Mouse (Mus musculus): ENCODE results near the gene Urb2. TPM values are rescaled to one million over a fixed set of nuclear protein-coding genes. Genes with fewer than 3 reads are reported as not detected.
A peak's percentile ranks its signal among the peaks of the same experiment; 100 is the strongest.

Urb2 gene
- polyA plus RNA-seq, 1 experiment from 2014 or later, result 1.6 TPM

DNA sequence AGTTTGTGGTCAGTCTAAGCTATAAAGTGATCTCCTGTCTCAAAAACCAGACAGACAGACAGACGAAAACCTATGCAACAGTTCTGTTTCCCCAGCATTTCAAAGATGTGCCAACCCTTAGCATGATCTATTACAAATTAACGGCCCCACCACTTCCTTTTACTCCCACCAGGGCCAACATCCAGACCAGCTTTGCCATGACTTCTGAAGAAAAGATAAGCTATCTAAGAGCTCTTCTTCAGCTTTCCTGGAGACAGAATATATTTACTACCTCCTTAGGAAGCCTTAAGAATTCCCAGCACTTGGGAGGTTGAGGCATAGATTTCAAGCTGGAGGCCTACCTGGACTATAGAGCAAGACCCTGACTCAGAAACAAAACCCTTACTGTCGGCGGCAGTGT is 41.1 kb upstream of the Urb2 start:
- Histone ChIP-seq H3K4me1 (replicated peaks; ENCODE audit: control insufficient read depth, insufficient read depth, low read length) (peaks cover 8% of the 10 kb centered on the region; the same call in 1 of the 2 replicates), H3K27ac (ENCODE audit: low read depth, low read length) (no peak overlapping the region; the same call in 1 of the 2 replicates), H3K36me3 (ENCODE audit: control insufficient read depth, insufficient read depth) (no peaks in the 10 kb centered on the region), H3K4me2 (replicated peaks; ENCODE audit: low read depth) (no peak overlapping the region), H3K9me3 (ENCODE audit: control insufficient read depth) (no peaks in the 10 kb centered on the region), H3K9ac (ENCODE audit: low read depth, low read length) (no peak overlapping the region), H3K27me3 (replicated peaks; ENCODE audit: control insufficient read depth, insufficient read depth, low read length) (no peaks in the 10 kb centered on the region), H3K4me3 (ENCODE audit: low read depth, low read length) (no peak overlapping the region)
- TF ChIP-seq CTCF (IDR thresholded peaks at IDR 0.05; ENCODE audit: low read depth), result no peak
- 78% methylated on average over 4 of the region's 4 CpGs for WGBS
- ATAC-seq, result no peak

DNA sequence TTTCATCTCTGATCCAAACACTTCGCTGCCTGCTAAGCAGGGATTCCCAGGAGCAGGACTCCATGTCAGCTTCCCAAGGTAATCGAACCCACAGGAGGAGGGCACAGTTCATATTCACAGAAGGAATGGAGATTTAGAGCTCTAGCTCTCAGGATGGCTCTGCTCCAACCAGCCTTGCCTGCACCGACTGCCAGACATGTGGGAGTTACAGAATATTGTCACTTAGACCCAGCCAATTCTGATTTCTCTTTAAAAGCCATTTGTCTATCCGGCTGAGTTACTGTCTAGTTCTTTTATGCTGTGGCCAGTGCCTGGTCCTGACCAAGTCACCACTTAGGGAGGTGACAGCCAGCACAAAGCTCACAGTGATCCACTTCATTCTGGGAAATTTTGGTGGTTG is 39.6 kb upstream of the Urb2 start:
- peak overlapping the region; percentile 98 for H3K4me2 ChIP-seq (replicated peaks; ENCODE audit: low read depth)
- H3K9ac ChIP-seq (ENCODE audit: low read depth, low read length), result peak overlapping the region; percentile 31; the same call in 1 of the 2 replicates
- WGBS, result 41% methylated on average over 4 of the region's 4 CpGs
- TF ChIP-seq CTCF (IDR thresholded peaks at IDR 0.05; ENCODE audit: low read depth), result no peak
- ATAC-seq, result no peak
- no peaks in the 10 kb centered on the region for H3K9me3 ChIP-seq (ENCODE audit: control insufficient read depth)
- no peaks in the 10 kb centered on the region for H3K36me3 ChIP-seq (ENCODE audit: control insufficient read depth, insufficient read depth)
- peaks cover 8% of the 10 kb centered on the region; the same call in 1 of the 2 replicates for H3K4me1 ChIP-seq (replicated peaks; ENCODE audit: control insufficient read depth, insufficient read depth, low read length)
- peak overlapping the region; percentile 81; the same call in 1 of the 2 replicates for H3K4me3 ChIP-seq (ENCODE audit: low read depth, low read length)
- no peak overlapping the region for H3K27ac ChIP-seq (ENCODE audit: low read depth, low read length)
- no peaks in the 10 kb centered on the region for H3K27me3 ChIP-seq (replicated peaks; ENCODE audit: control insufficient read depth, insufficient read depth, low read length)

DNA sequence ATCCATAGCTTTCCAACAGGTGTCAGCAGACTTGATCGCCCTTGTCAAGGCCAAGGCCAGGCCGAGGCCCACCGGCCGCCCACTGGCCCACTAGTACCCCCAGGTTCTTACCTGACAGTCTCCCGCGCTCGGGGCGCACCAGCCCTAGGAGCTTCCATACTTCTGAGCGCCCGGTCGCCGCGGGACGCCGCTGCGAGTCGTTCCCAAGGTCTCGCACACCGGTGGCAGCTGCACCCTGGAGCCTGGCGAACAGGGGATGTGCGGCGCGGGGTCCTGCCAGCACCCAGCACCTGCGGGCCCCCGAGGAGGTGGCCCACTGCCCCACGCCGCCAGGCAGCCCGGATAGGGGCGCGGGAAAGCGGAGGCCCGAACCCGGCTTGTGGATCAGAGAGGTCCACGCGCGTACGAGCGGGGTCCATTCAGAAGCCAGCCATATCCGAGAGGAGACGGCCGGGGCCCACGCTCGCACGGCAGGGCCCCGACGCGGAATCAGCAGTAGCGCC is 39.0 kb upstream of the Urb2 start:
- H3K9ac ChIP-seq (ENCODE audit: low read depth, low read length), result peak overlapping the region; percentile 76
- peak overlapping the region; percentile 87 for H3K27ac ChIP-seq (ENCODE audit: low read depth, low read length)
- peak overlapping the region; percentile 98 for H3K4me2 ChIP-seq (replicated peaks; ENCODE audit: low read depth)
- H3K27me3 ChIP-seq (replicated peaks; ENCODE audit: control insufficient read depth, insufficient read depth, low read length), result no peaks in the 10 kb centered on the region
- under 1% methylated on average over 46 of the region's 48 CpGs for WGBS
- no peaks in the 10 kb centered on the region for H3K9me3 ChIP-seq (ENCODE audit: control insufficient read depth)
- 0 out of 2 replicates have a peak, but pooled peaks have one; percentile 9 for ATAC-seq
- TF ChIP-seq CTCF (IDR thresholded peaks at IDR 0.05; ENCODE audit: low read depth), result 0 out of 2 replicates have a peak, but pooled peaks have one; percentile 5
- H3K4me3 ChIP-seq (ENCODE audit: low read depth, low read length), result peak overlapping the region; percentile 81
- peaks cover 8% of the 10 kb centered on the region; the same call in 1 of the 2 replicates for H3K4me1 ChIP-seq (replicated peaks; ENCODE audit: control insufficient read depth, insufficient read depth, low read length)
- no peaks in the 10 kb centered on the region for H3K36me3 ChIP-seq (ENCODE audit: control insufficient read depth, insufficient read depth)

DNA sequence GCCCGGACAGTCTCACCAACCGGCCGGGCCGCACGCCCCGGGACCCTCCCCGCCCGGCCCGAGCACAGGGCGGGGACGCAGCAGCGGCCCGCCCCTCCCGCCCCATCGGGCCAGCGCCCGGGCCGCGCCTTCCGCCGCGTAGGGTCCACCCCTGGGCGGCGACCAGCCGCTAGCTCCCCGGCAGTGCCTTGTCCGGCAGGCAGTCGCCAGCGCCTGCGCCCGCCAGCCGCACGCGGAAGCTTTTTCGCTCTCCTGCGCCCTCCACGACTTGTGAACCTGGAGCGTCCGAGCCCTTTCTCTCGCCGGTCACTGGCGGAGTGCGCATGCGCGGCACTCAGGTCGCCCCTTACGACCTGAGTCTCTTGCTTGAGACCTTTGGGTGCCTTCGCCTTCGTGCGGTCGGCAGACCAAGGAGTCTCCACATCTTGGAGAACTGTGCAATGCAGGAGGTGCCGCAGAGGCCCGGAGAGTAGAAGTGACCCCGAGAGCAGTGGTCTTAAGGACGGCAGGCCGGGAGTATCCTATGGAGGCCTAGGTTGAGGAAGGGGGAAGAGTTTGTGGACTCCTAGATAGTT is 38.4 kb upstream of the Urb2 start, which contains the start of gene Abcb10:
Abcb10 (minus strand) TSS at position 297 of the 575 bp plus-strand sequence.
- H3K4me3 ChIP-seq (ENCODE audit: low read depth, low read length), result peak within 1 kb of the TSS; percentile 81
- H3K4me2 ChIP-seq (replicated peaks; ENCODE audit: low read depth), result peak within 1 kb of the TSS; percentile 98
- H3K4me1 ChIP-seq (replicated peaks; ENCODE audit: control insufficient read depth, insufficient read depth, low read length), result peaks cover 8% of the 10 kb centered on the region; the same call in 1 of the 2 replicates
- no peaks in the 10 kb centered on the region for H3K9me3 ChIP-seq (ENCODE audit: control insufficient read depth)
- TF ChIP-seq CTCF (IDR thresholded peaks at IDR 0.05; ENCODE audit: low read depth), result no peak
- whole genome bisulfite sequencing, result under 1% methylated on average over 45 of the region's 56 CpGs
- ATAC-seq, result peak; percentile 87
- H3K9ac ChIP-seq (ENCODE audit: low read depth, low read length), result peak within 1 kb of the TSS; percentile 76
- no peaks in the 10 kb centered on the region for H3K36me3 ChIP-seq (ENCODE audit: control insufficient read depth, insufficient read depth)
- no peaks in the 10 kb centered on the region for H3K27me3 ChIP-seq (replicated peaks; ENCODE audit: control insufficient read depth, insufficient read depth, low read length)
- peak within 1 kb of the TSS; percentile 87 for H3K27ac ChIP-seq (ENCODE audit: low read depth, low read length)

DNA sequence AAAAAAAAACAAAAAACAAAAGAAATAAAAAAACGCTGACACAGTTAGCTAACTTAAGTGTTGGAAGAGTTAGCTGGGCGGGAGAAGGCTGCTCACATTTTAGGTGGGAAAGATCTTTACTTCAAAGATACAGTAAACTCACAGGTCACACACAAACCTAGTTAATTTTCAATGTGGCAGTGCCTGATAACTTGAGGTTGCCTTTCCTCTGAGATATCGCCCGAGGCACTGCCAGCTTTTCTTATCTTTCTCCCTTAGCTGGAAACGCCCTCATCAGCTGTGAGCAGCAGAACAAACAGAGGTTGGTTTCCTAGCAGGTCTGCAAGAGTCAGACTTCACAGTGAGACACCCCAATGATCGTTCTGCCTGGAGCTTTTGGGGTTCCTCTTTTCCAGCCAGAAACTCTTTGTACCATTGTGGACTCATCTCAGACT is 32.7 kb upstream of the Urb2 start:
- no peak overlapping the region for H3K4me3 ChIP-seq (ENCODE audit: low read depth, low read length)
- 25% methylated on average over 6 of the region's 6 CpGs for WGBS
- no peaks in the 10 kb centered on the region for H3K9me3 ChIP-seq (ENCODE audit: control insufficient read depth)
- H3K27ac ChIP-seq (ENCODE audit: low read depth, low read length), result no peak overlapping the region
- H3K4me1 ChIP-seq (replicated peaks; ENCODE audit: control insufficient read depth, insufficient read depth, low read length), result no peaks in the 10 kb centered on the region
- no peak for TF ChIP-seq CTCF (IDR thresholded peaks at IDR 0.05; ENCODE audit: low read depth)
- no peak overlapping the region for H3K9ac ChIP-seq (ENCODE audit: low read depth, low read length)
- H3K27me3 ChIP-seq (replicated peaks; ENCODE audit: control insufficient read depth, insufficient read depth, low read length), result no peaks in the 10 kb centered on the region
- no peak for ATAC-seq
- 0 out of 2 replicates have a peak, but pooled peaks cover 2% of the 10 kb centered on the region for H3K36me3 ChIP-seq (ENCODE audit: control insufficient read depth, insufficient read depth)
- H3K4me2 ChIP-seq (replicated peaks; ENCODE audit: low read depth), result no peak overlapping the region

DNA sequence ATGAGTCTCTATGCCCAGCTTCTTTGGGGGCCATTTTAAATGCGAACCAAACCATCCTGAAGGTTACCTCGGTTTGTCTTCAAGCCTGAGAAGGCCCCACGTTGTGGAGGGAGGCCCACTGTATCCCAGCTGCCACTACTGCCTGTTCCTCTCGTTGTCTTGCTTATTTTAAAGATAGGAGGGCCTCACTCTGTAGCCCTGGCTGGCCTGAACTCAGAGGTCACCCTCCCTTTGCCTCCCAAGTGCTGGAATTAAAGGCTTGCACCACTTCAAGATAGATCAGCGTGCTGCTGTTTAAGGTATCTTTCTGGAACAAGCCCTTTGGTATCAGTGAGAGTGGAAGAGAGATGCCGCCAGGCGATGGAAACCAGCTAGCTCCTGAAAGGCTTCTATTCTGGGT is 32.2 kb upstream of the Urb2 start:
- no peak for TF ChIP-seq CTCF (IDR thresholded peaks at IDR 0.05; ENCODE audit: low read depth)
- 48% methylated on average over 7 of the region's 7 CpGs for WGBS

More for the DNA sequence above, 32.2 kb upstream of the Urb2 start:
- Histone ChIP-seq H3K4me2 (replicated peaks; ENCODE audit: low read depth) (no peak overlapping the region), H3K27ac (ENCODE audit: low read depth, low read length) (no peak overlapping the region), H3K4me3 (ENCODE audit: low read depth, low read length) (no peak overlapping the region), H3K4me1 (replicated peaks; ENCODE audit: control insufficient read depth, insufficient read depth, low read length) (no peaks in the 10 kb centered on the region), H3K27me3 (replicated peaks; ENCODE audit: control insufficient read depth, insufficient read depth, low read length) (no peaks in the 10 kb centered on the region), H3K9ac (ENCODE audit: low read depth, low read length) (no peak overlapping the region), H3K9me3 (ENCODE audit: control insufficient read depth) (no peaks in the 10 kb centered on the region), H3K36me3 (ENCODE audit: control insufficient read depth, insufficient read depth) (0 out of 2 replicates have a peak, but pooled peaks cover 6% of the 10 kb centered on the region)
- no peak for ATAC-seq

Data from intestine, postnatal 0 days (tissue).